Mouse (Mus musculus) bone marrow, adult 2 months (tissue): ENCODE results near the gene G6pc.

Experiments
- CTCF ChIP-seq: fragments of 200-500 bp; IDR thresholded peaks from 2 replicates; pipeline ENCODE4 v1.5.1; 2011; ENCODE audit warnings: low read length, control low read depth; ENCODE audit not compliant: control insufficient read depth, insufficient read depth
- POLR2A ChIP-seq: fragments of 200-500 bp; IDR thresholded peaks from 2 replicates; pipeline ENCODE4 v1.6.1; 2011; ENCODE audit warnings: low read depth, mild to moderate bottlenecking, control low read depth, low read length, borderline replicate concordance; ENCODE audit not compliant: control insufficient read depth

- no peak for TF ChIP-seq CTCF
- TF ChIP-seq POLR2A = no peak
Observed at GRCm38 (mm10) chr11:101347083-101347775, 20.1 kb upstream of the G6pc start.
